Mouse (Mus musculus): Measurements from ENCODE around the gene Gm14418. TPM values are rescaled to one million over a fixed set of nuclear protein-coding genes. Genes with fewer than 3 reads are reported as not detected.
A peak's percentile ranks its signal among the peaks of the same experiment; 100 is the strongest.

Gm14418 gene
- total RNA-seq (2017): 6.7 and 20.5 TPM in 2 replicates

- ATAC-seq (replicated peaks in 1 of 2; ENCODE audit: insufficient read depth in 1 of 2, low FRiP score in 2 of 2, low TSS enrichment in 1 of 2, low read depth in 1 of 2, poor library complexity in 2 of 2, severe bottlenecking in 2 of 2): peak; percentile 49 to 53; a peak in 2 of 4 replicates
Measured at GRCm38 (mm10) chr2:177398096-177398495, at the start of gene Gm14418. Gm14418 (minus strand) TSS chr2:177398320.

Other genes starting within 250 kb of the Gm14418 start
- 19.1 and 30.2 TPM in 2 replicates for gene Gm14410, start 191.9 kb downstream of the Gm14418 start, total RNA-seq (2017)
- gene Gm14409, start 131.3 kb downstream of the Gm14418 start, total RNA-seq (2017): 0.75 TPM in 1 of 2 replicates, not detected in the other
- not detected in 2 replicates for gene Gm14412, start 74.0 kb downstream of the Gm14418 start, total RNA-seq (2017)
- 14.8 and 21.5 TPM in 2 replicates for gene Zfp970, start 66.4 kb upstream of the Gm14418 start, total RNA-seq (2017)
- 5.4 and 13.0 TPM in 2 replicates for gene Gm14403, start 99.9 kb upstream of the Gm14418 start, total RNA-seq (2017)
- gene Gm14406, start 179.9 kb upstream of the Gm14418 start, total RNA-seq (2017): 4.1 TPM in 1 of 2 replicates, not detected in the other

All from hematopoietic stem cell, adult 5-6 weeks (primary cell).